8 mouse cellular contexts compared by ENCODE assay signal in the genomic region with DNA sequence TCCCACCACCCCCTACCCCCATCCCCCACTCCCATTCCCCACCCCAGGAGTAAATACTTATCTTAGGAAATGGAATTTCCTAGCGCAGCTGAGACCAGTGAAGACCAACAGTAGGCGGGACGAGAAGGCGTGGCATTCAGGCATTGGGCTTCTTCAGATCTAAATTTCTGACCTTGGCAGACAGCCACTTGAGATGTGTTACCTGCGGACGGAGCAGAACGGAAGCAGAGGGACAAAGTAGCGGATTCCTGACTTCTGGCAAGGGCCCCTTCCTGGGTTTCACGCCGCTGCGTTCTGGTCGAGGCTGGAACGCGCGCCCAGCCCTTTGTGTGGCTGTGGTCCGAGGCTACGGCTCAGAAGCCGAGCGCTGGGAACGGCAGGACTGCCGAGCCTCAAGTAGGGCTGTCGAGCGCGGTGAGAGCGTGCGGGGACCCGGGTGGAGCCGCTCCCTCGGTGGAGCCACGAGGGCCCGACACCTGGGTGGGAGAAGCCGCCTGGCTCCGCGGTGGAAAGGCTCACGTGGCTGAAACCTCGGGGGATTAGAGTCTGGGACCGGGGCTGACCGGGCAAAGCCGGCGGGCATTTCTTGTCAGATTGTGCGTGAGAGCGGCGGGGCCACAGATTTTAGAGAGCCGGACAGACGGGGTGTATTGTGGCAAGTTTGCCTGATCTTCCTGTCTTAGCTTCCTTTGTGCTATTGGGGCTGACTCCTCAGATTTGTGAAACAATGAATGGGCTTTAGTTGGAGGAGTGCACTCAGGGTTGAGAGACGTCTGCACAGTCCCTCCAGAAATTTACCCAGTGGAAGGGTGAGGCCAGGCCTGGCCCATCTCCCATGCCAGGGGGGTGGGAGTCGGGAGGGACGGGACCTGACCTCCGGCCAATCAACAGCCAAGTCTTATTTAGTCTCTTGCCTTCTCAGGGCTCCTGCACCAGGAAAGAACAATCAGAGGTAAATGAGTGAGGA. TPM values are rescaled to one million over a fixed set of nuclear protein-coding genes. Genes with fewer than 3 reads are reported as not detected.
DNase-seq lines count a peak whose midpoint lies in the region; ATAC-seq and TF ChIP-seq lines count a peak whose summit lies in the region.

No protein-coding gene starts in this region.

- DNase-seq in layer of hippocampus, adult 2 months (ENCODE audit: low spot score in 2 of 2): peak; percentile 4 to 33
- DNase-seq in layer of hippocampus, adult 11-12 months (ENCODE audit: low spot score): no peak
- peak; percentile 16 for DNase-seq in cerebellum, adult 11 months
- peak; percentile 93 for DNase-seq in forebrain, embryonic 14.5 days (ENCODE audit: low spot score)
- peak; percentile 41 for DNase-seq in testis, postnatal 14 days (ENCODE audit: low spot score)

- peak overlapping the region; percentile 61 for H3K4me2 ChIP-seq in forebrain, embryonic 14.5 days (ENCODE audit: low read length)
- peak overlapping the region; percentile 56 for H3K4me2 ChIP-seq in hindbrain, embryonic 12.5 days (replicated peaks)
- H3K4me2 ChIP-seq in limb, embryonic 12.5 days: peak overlapping the region; percentile 63
- H3K4me2 ChIP-seq in midbrain, embryonic 12.5 days (replicated peaks): peak overlapping the region; percentile 72

- peak overlapping the region; percentile 80 for H3K27ac ChIP-seq in layer of hippocampus, adult 2 months
- peak overlapping the region; percentile 95 for H3K27ac ChIP-seq in forebrain, embryonic 14.5 days (ENCODE audit: low read depth, low read length)
- peak overlapping the region; percentile 95 for H3K27ac ChIP-seq in hindbrain, embryonic 12.5 days
- peak overlapping the region; percentile 93 for H3K27ac ChIP-seq in limb, embryonic 12.5 days
- peak overlapping the region; percentile 93 for H3K27ac ChIP-seq in midbrain, embryonic 12.5 days (replicated peaks)

- WGBS in forebrain, embryonic 14.5 days: under 1% methylated on average over 49 of the region's 49 CpGs
- under 1% methylated on average over 49 of the region's 49 CpGs for WGBS in hindbrain, embryonic 12.5 days
- WGBS in limb, embryonic 12.5 days: under 1% methylated on average over 49 of the region's 49 CpGs
- WGBS in midbrain, embryonic 12.5 days: under 1% methylated on average over 49 of the region's 49 CpGs

- TF ChIP-seq CTCF in layer of hippocampus, adult 2 months (conservative IDR thresholded peaks at IDR 0.05): no peak

- H3K27me3 ChIP-seq in forebrain, embryonic 14.5 days (replicated peaks; ENCODE audit: control insufficient read depth, insufficient read depth, low read length): no peaks in the 10 kb centered on the region
- no peaks in the 10 kb centered on the region for H3K27me3 ChIP-seq in hindbrain, embryonic 12.5 days
- H3K27me3 ChIP-seq in limb, embryonic 12.5 days: no peaks in the 10 kb centered on the region
- no peaks in the 10 kb centered on the region for H3K27me3 ChIP-seq in midbrain, embryonic 12.5 days

- peak overlapping the region; percentile 70 for H3K4me3 ChIP-seq in layer of hippocampus, adult 2 months
- H3K4me3 ChIP-seq in forebrain, embryonic 14.5 days (ENCODE audit: low read depth, low read length): peak overlapping the region; percentile 85
- peak overlapping the region; percentile 60 for H3K4me3 ChIP-seq in hindbrain, embryonic 12.5 days
- peak overlapping the region; percentile 72 for H3K4me3 ChIP-seq in limb, embryonic 12.5 days (replicated peaks)
- peak overlapping the region; percentile 82 for H3K4me3 ChIP-seq in midbrain, embryonic 12.5 days

- peaks cover 33% of the 10 kb centered on the region for H3K36me3 ChIP-seq in forebrain, embryonic 14.5 days (ENCODE audit: control insufficient read depth, insufficient read depth, low read length)
- H3K36me3 ChIP-seq in hindbrain, embryonic 12.5 days: peaks cover 29% of the 10 kb centered on the region
- H3K36me3 ChIP-seq in limb, embryonic 12.5 days: peaks cover 31% of the 10 kb centered on the region
- H3K36me3 ChIP-seq in midbrain, embryonic 12.5 days: peaks cover 22% of the 10 kb centered on the region

- peak overlapping the region; percentile 98 for H3K9ac ChIP-seq in forebrain, embryonic 14.5 days (ENCODE audit: low read length)
- peak overlapping the region; percentile 92 for H3K9ac ChIP-seq in hindbrain, embryonic 12.5 days
- peak overlapping the region; percentile 93 for H3K9ac ChIP-seq in limb, embryonic 12.5 days (replicated peaks)
- peak overlapping the region; percentile 92 for H3K9ac ChIP-seq in midbrain, embryonic 12.5 days (replicated peaks)

- H3K9me3 ChIP-seq in forebrain, embryonic 14.5 days (replicated peaks; ENCODE audit: control insufficient read depth, low read length): no peaks in the 10 kb centered on the region
- H3K9me3 ChIP-seq in hindbrain, embryonic 12.5 days (replicated peaks): no peaks in the 10 kb centered on the region
- no peaks in the 10 kb centered on the region for H3K9me3 ChIP-seq in limb, embryonic 12.5 days
- H3K9me3 ChIP-seq in midbrain, embryonic 12.5 days: no peaks in the 10 kb centered on the region

- peak; percentile 90 for ATAC-seq in forebrain, embryonic 14.5 days
- peak; percentile 88 for ATAC-seq in hindbrain, embryonic 12.5 days (ENCODE audit: low FRiP score)
- peak; percentile 92 for ATAC-seq in limb, embryonic 12.5 days (ENCODE audit: insufficient number of reproducible peaks, insufficient read depth, low FRiP score, low TSS enrichment, low read depth)
- ATAC-seq in midbrain, embryonic 12.5 days (ENCODE audit: low FRiP score, low read depth): peak; percentile 87

- H3K4me1 ChIP-seq in forebrain, embryonic 14.5 days (ENCODE audit: control insufficient read depth, insufficient read depth, low read length): peaks cover 8% of the 10 kb centered on the region
- peaks cover 6% of the 10 kb centered on the region; the same call in 1 of the 2 replicates for H3K4me1 ChIP-seq in hindbrain, embryonic 12.5 days
- no peaks in the 10 kb centered on the region for H3K4me1 ChIP-seq in limb, embryonic 12.5 days (replicated peaks)
- peaks cover 12% of the 10 kb centered on the region; the same call in 1 of the 2 replicates for H3K4me1 ChIP-seq in midbrain, embryonic 12.5 days

RNA-seq across cellular contexts. Expression of gene Zfp57, which starts 1.7 kb away (rescaled TPM):
- total RNA-seq in layer of hippocampus, adult 2 months (2021): 10 to 100 TPM; 15.0 to 15.8 TPM
- polyA plus RNA-seq in forebrain, embryonic 14.5 days (2014; fragmentation: Nextera tagmentation; extraction: Ambion mirVana): 199 and 268 TPM in 2 replicates
- 208 and 223 TPM in 2 replicates for polyA plus RNA-seq in hindbrain, embryonic 12.5 days (2016; fragmentation: Nextera tagmentation; extraction: Ambion mirVana)
- polyA plus RNA-seq in limb, embryonic 12.5 days (2016; fragmentation: Nextera tagmentation; extraction: Ambion mirVana): 124 and 130 TPM in 2 replicates
- 175 and 190 TPM in 2 replicates for polyA plus RNA-seq in midbrain, embryonic 12.5 days (2016; fragmentation: Nextera tagmentation; extraction: Ambion mirVana)

RNA-seq across cellular contexts. Expression of gene H2-M5, which starts 13.3 kb away (rescaled TPM):
- 1 to 10 TPM in 1 of 2 experiments, under 1 TPM in 1; 0.37 to 1.2 TPM for total RNA-seq in layer of hippocampus, adult 2 months (2021)
- polyA plus RNA-seq in forebrain, embryonic 14.5 days (2014; fragmentation: Nextera tagmentation; extraction: Ambion mirVana): 0.77 and 1.0 TPM in 2 replicates
- 1.6 and 2.3 TPM in 2 replicates for polyA plus RNA-seq in hindbrain, embryonic 12.5 days (2016; fragmentation: Nextera tagmentation; extraction: Ambion mirVana)
- polyA plus RNA-seq in limb, embryonic 12.5 days (2016; fragmentation: Nextera tagmentation; extraction: Ambion mirVana): 1.4 and 1.9 TPM in 2 replicates
- polyA plus RNA-seq in midbrain, embryonic 12.5 days (2016; fragmentation: Nextera tagmentation; extraction: Ambion mirVana): 2.4 and 2.9 TPM in 2 replicates

RNA-seq across cellular contexts. Expression of gene Mog, which starts 20.6 kb away (rescaled TPM):
- 10 to 100 TPM; 42.6 to 45.6 TPM for total RNA-seq in layer of hippocampus, adult 2 months (2021)
- polyA plus RNA-seq in forebrain, embryonic 14.5 days (2014; fragmentation: Nextera tagmentation; extraction: Ambion mirVana): 0.98 and 1.4 TPM in 2 replicates
- 0.85 and 1.3 TPM in 2 replicates for polyA plus RNA-seq in hindbrain, embryonic 12.5 days (2016; fragmentation: Nextera tagmentation; extraction: Ambion mirVana)
- 0.24 TPM in 1 of 2 replicates, not detected in the other for polyA plus RNA-seq in limb, embryonic 12.5 days (2016; fragmentation: Nextera tagmentation; extraction: Ambion mirVana)
- 0.68 and 0.96 TPM in 2 replicates for polyA plus RNA-seq in midbrain, embryonic 12.5 days (2016; fragmentation: Nextera tagmentation; extraction: Ambion mirVana)

RNA-seq across cellular contexts. Expression of gene 2410137M14Rik, which starts 21.6 kb away (rescaled TPM):
- total RNA-seq in layer of hippocampus, adult 2 months (2021): not detected
- 0.35 TPM in 1 of 2 replicates, not detected in the other for polyA plus RNA-seq in forebrain, embryonic 14.5 days (2014; fragmentation: Nextera tagmentation; extraction: Ambion mirVana)
- polyA plus RNA-seq in hindbrain, embryonic 12.5 days (2016; fragmentation: Nextera tagmentation; extraction: Ambion mirVana): 0.50 TPM in 1 of 2 replicates, not detected in the other
- polyA plus RNA-seq in limb, embryonic 12.5 days (2016; fragmentation: Nextera tagmentation; extraction: Ambion mirVana): not detected in 2 replicates
- 0.28 and 0.37 TPM in 2 replicates for polyA plus RNA-seq in midbrain, embryonic 12.5 days (2016; fragmentation: Nextera tagmentation; extraction: Ambion mirVana)

RNA-seq across cellular contexts. Expression of gene Gabbr1, which starts 43.1 kb away (rescaled TPM):
- 100 to 1,000 TPM; 682 to 738 TPM for total RNA-seq in layer of hippocampus, adult 2 months (2021)
- 53.4 and 60.5 TPM in 2 replicates for polyA plus RNA-seq in forebrain, embryonic 14.5 days (2014; fragmentation: Nextera tagmentation; extraction: Ambion mirVana)
- polyA plus RNA-seq in hindbrain, embryonic 12.5 days (2016; fragmentation: Nextera tagmentation; extraction: Ambion mirVana): 41.8 and 42.1 TPM in 2 replicates
- 18.0 and 18.1 TPM in 2 replicates for polyA plus RNA-seq in limb, embryonic 12.5 days (2016; fragmentation: Nextera tagmentation; extraction: Ambion mirVana)
- 33.4 and 35.9 TPM in 2 replicates for polyA plus RNA-seq in midbrain, embryonic 12.5 days (2016; fragmentation: Nextera tagmentation; extraction: Ambion mirVana)
